Mouse (Mus musculus) ES-E14 (cell line): Measurements from ENCODE around the gene Crebl2. TPM values are rescaled to one million over a fixed set of nuclear protein-coding genes. Genes with fewer than 3 reads are reported as not detected.

ENCODE experiments used
- DNase-seq: peaks from one replicate; pipeline ENCODE4 v3.0.0-alpha.2; 2013; ENCODE audit warnings: low read depth, low spot score
- H3K27ac ChIP-seq: 2 replicates; pipeline ENCODE4 v1.5.1; 2012; ENCODE audit warnings: low read depth, mild to moderate bottlenecking, low read length, moderate library complexity, mixed read lengths; ENCODE audit not compliant: poor library complexity, insufficient read depth, severe bottlenecking
- H3K36me3 ChIP-seq: 2 replicates; pipeline ENCODE4 v1.6.1; 2012; ENCODE audit warnings: mild to moderate bottlenecking, low read length, moderate library complexity, mixed read lengths; ENCODE audit not compliant: control insufficient read depth, poor library complexity, insufficient read depth, severe bottlenecking
- H3K4me1 ChIP-seq, 2 experiments: fragments of 150-350 bp in 1 of 2; sonication (generic) in 1 of 2; 2 replicates each; pipeline ENCODE4 v1.6.1; 2012; ENCODE audit warnings: low read length in 2 of 2, mild to moderate bottlenecking in 1 of 2, mixed read lengths in 1 of 2; ENCODE audit not compliant: control insufficient read depth in 2 of 2, insufficient read depth in 2 of 2, poor library complexity in 1 of 2
- H3K4me3 ChIP-seq, 2 experiments: fragments of 150-350 bp in 1 of 2; sonication (generic) in 1 of 2; 2 replicates each; pipeline ENCODE4 v1.5.1; 2012; ENCODE audit warnings: low read length in 2 of 2, low read depth in 1 of 2, mild to moderate bottlenecking in 1 of 2, mixed read lengths in 1 of 2; ENCODE audit not compliant: insufficient read depth in 1 of 2, poor library complexity in 1 of 2, severe bottlenecking in 1 of 2
- H3K9ac ChIP-seq: 2 replicates; pipeline ENCODE4 v1.6.1; 2012; ENCODE audit warnings: low read depth, mild to moderate bottlenecking, low read length, mixed read lengths; ENCODE audit not compliant: poor library complexity, insufficient read depth, severe bottlenecking
- H3K9me3 ChIP-seq: fragments of 150-350 bp; sonication (generic); 2 replicates; pipeline ENCODE4 v1.6.1; 2012; ENCODE audit warnings: low read depth, mild to moderate bottlenecking, low read length; ENCODE audit not compliant: control insufficient read depth, insufficient read depth
- CHD2 ChIP-seq: IDR thresholded peaks from 2 replicates; pipeline ENCODE4 v1.6.1; 2014; ENCODE audit warnings: mild to moderate bottlenecking, low read depth, low read length, inconsistent platforms
- HCFC1 ChIP-seq: IDR thresholded peaks from 2 replicates; pipeline ENCODE4 v1.6.1; 2012; ENCODE audit warnings: low read length, inconsistent platforms, borderline replicate concordance; ENCODE audit not compliant: insufficient read depth
- MAFK ChIP-seq: IDR thresholded peaks from 2 replicates; pipeline ENCODE4 v1.6.1; 2014; ENCODE audit warnings: mild to moderate bottlenecking, low read depth, low read length, inconsistent platforms; ENCODE audit not compliant: insufficient read depth
- ZC3H11A ChIP-seq: IDR thresholded peaks from 2 replicates; pipeline ENCODE4 v1.6.1; 2012; ENCODE audit warnings: low read depth, mild to moderate bottlenecking, inconsistent platforms, low read length, borderline replicate concordance
- ZNF384 ChIP-seq: IDR thresholded peaks from 2 replicates; pipeline ENCODE4 v1.6.1; 2012; ENCODE audit warnings: low read depth, low read length, inconsistent platforms
- in situ Hi-C, 2 experiments: fragments of 600-800 bp; cut with MboI; formaldehyde crosslinking; loops; one replicate each; pipeline ENCODE4 v1.15.1; 2025; ENCODE audit warnings: low sequenced_read_pairs in 2 of 2, inconsistent platforms in 1 of 2; ENCODE audit not compliant: unreplicated experiment in 2 of 2
- total RNA-seq: library from RNA; depleted of rRNA; stranded (reverse); fragments of 300-350 nt; gene quantifications from 2 replicates; pipeline ENCODE4 v1.2.3, GENCODE M21; 2012

Gene Crebl2
- total RNA-seq, 1 experiment: 4.3 TPM

DNA sequence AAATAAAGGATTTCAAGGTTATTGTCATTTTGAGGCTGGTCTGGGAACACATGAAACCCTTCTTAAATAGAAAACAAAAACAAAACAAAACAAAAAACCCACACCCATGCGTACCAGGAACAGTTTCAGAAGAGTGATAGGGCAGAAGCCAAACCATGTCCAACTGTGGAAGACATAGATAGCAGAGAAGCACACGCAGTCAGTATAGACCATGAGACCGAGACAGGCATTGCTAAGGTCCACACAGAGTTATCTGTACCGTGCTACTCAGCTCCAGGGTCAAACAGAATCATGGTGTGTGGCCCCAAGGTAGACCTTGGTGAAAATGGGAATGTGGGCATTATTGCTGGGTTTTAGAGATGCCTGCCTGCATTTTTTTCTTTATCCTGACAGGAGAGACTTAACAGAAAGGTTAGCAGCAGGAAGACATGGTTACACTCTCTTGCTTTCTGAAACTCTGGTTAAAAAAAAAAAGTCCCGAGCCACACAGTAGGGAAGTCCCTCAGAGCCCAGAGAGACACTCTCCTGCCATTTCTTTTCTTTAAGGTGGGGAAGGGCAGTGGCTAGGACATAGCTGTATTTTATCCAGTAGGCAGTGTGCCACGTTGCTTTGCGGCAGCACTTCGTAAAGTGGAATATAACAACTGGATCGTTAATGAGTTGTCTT is 4.8 kb downstream of the Crebl2 start:
- Histone ChIP-seq H3K9ac (no peak overlapping the region), H3K36me3 (no peaks in the 10 kb centered on the region), H3K4me3 (no peak overlapping the region), H3K9me3 (no peaks in the 10 kb centered on the region), H3K4me1 (no peaks in the 10 kb centered on the region), H3K27ac (no peak overlapping the region)
- DNase-seq: no peak
- in situ Hi-C loops: loop anchor here in 1 of 2 experiments (25.0 kb wide), 1 partner anchor 172 kb away; no protein-coding TSS in a partner anchor
- no peak for TF ChIP-seq ZNF384
- TF ChIP-seq CHD2: no peak
- TF ChIP-seq HCFC1: no peak

DNA sequence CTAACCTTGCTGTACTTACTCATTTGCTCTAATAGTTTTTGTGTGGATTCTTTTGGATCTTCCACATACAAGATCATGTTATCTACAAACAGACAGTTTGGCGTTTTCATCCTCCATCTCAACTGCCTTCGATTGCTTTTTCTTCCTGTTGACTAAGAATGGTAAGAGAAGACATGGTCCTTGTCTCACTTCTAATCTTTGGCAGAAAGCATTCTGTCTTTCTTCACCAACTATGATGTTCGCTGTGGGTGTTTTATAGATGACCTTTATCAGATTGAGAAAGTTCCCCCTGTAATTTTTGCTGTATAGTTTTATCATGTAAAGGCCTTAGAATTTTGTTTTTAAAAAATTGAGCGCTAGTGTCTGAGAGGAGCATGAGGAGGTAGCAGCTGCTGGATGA is 8.2 kb downstream of the Crebl2 start:
- Histone ChIP-seq H3K9me3 (no peaks in the 10 kb centered on the region), H3K36me3 (no peaks in the 10 kb centered on the region), H3K9ac (no peak overlapping the region), H3K4me1 (no peaks in the 10 kb centered on the region), H3K4me3 (no peak overlapping the region), H3K27ac (no peak overlapping the region)
- in situ Hi-C loops: loop anchor here in 1 of 2 experiments (25.0 kb wide), 1 partner anchor 176 kb away; no protein-coding TSS in a partner anchor
- TF ChIP-seq HCFC1 (no peak), MAFK (no peak), ZNF384 (no peak), CHD2 (no peak), ZC3H11A (no peak)
- DNase-seq: no peak

DNA sequence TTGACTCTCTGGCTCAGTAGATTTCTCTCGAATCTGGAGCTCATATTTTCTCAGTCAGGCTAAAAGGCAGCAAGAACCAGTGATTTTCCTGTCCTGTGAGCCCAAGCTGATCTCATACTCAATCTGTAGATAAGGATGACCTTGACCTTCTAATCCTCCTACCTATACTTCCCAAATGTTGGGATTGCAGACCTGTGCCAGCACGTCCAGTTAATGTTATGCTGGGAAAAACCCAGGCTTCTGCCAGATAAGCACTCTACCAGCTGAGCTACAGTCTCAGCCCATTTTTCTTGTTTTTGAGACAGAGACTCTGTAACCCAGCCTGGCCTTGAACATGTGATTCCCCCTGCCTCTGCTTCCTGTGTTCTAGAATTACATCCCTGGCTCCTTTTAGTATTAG is 10.4 kb downstream of the Crebl2 start:
- DNase-seq: no peak
- Histone ChIP-seq H3K9ac (no peak overlapping the region), H3K9me3 (no peaks in the 10 kb centered on the region), H3K4me3 (no peak overlapping the region), H3K27ac (no peak overlapping the region), H3K36me3 (no peaks in the 10 kb centered on the region), H3K4me1 (no peaks in the 10 kb centered on the region)
- no peak for TF ChIP-seq HCFC1
- TF ChIP-seq ZNF384: no peak
- TF ChIP-seq CHD2: no peak
- TF ChIP-seq ZC3H11A: no peak
- TF ChIP-seq MAFK: no peak
- in situ Hi-C loops: loop anchor here in 1 of 2 experiments (25.0 kb wide), 1 partner anchor 178 kb away; no protein-coding TSS in a partner anchor

DNA sequence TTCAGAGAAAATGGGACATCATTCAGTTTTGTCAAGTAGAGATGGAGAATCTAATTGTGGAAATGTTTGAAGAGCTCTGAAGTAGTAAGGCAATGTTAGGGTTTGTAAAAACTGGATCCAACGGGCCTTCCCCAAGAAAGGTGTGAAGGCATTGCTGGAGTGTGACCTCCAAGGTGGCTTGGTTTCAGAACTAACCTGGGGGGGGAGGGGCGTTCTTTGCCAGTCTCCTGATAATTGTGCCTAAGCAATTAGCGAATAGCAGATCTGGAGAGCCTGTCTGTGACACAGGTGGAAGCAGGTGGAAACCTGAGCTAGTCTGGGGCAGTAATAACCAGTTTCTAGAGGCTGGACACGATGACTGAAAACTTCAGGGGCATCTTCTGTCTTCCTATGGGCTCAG is 15.8 kb downstream of the Crebl2 start:
- in situ Hi-C loops: loop anchor here in 1 of 2 experiments (25.0 kb wide), 1 partner anchor 183 kb away; no protein-coding TSS in a partner anchor
- no peak overlapping the region for H3K4me3 ChIP-seq

More for the DNA sequence above, 15.8 kb downstream of the Crebl2 start:
- H3K36me3 ChIP-seq: no peaks in the 10 kb centered on the region
- no peak overlapping the region for H3K9ac ChIP-seq
- no peak overlapping the region for H3K27ac ChIP-seq
- TF ChIP-seq HCFC1: no peak
- no peak for TF ChIP-seq MAFK
- TF ChIP-seq ZNF384: no peak
- no peak for TF ChIP-seq ZC3H11A
- TF ChIP-seq CHD2: no peak
- no peak for DNase-seq
- H3K9me3 ChIP-seq: no peaks in the 10 kb centered on the region
- H3K4me1 ChIP-seq: peaks cover 0 to 5% of the 10 kb centered on the region in 2 experiments; a peak in 1 of 4 replicates
